Mouse (Mus musculus): ENCODE measurements at regions not wholly inside any gene's neighbourhood (a gene's known extent, or its start where the extent isn't known, plus 50 kb on each side); places are given as distances from the start of the nearest gene placed in this dataset.

GRCm38 (mm10) chr17:10062546-10063100 lies 257.0 kb downstream of the Qk start:
- TF ChIP-seq CTCF (IDR thresholded peaks at IDR 0.05) (no peak), EP300 (IDR thresholded peaks at IDR 0.05) (no peak)

Measured in lung, postnatal 0 days (tissue).